8 mouse cellular contexts compared by ENCODE assay signal in genomic region chr2:165874461-165875339, GRCm38 (mm10). TPM values are rescaled to one million over a fixed set of nuclear protein-coding genes. Genes with fewer than 3 reads are reported as not detected.
A peak's percentile ranks its signal among the peaks of the same experiment; 100 is the strongest.
DNase-seq lines count a peak whose midpoint lies in the region; ATAC-seq and TF ChIP-seq lines count a peak whose summit lies in the region.

No protein-coding gene starts in this region.

- peaks cover 13 to 76% of the 10 kb centered on the region in 2 experiments for H3K4me1 ChIP-seq in CH12.LX (ENCODE audit: control insufficient read depth in 1 of 2, insufficient read depth in 2 of 2)
- H3K4me1 ChIP-seq in bone marrow macrophage, adult 2 months (ENCODE audit: control insufficient read depth, insufficient read depth, low read length): peaks cover 52% of the 10 kb centered on the region
- peaks cover 74% of the 10 kb centered on the region for H3K4me1 ChIP-seq in forebrain, embryonic 15.5 days
- H3K4me1 ChIP-seq in lung, embryonic 15.5 days: peaks cover 76% of the 10 kb centered on the region

- no peak for TF ChIP-seq POLR2A in CH12.LX (IDR thresholded peaks at IDR 0.05; ENCODE audit: low read depth, low read length)
- no peak for TF ChIP-seq POLR2A in bone marrow macrophage, adult 2 months (IDR thresholded peaks at IDR 0.05; ENCODE audit: borderline replicate concordance, low read depth, low read length)

- no peak overlapping the region for H3K9ac ChIP-seq in CH12.LX (ENCODE audit: insufficient read depth, low read depth)
- peak overlapping the region; percentile 41 for H3K9ac ChIP-seq in forebrain, embryonic 15.5 days (replicated peaks)
- H3K9ac ChIP-seq in lung, embryonic 15.5 days: peak overlapping the region; percentile 21; the same call in 1 of the 2 replicates

- no peak for TF ChIP-seq CTCF in CH12.LX (conservative IDR thresholded peaks at IDR 0.05 in 1 of 2, IDR thresholded peaks at IDR 0.05 in 1 of 2; ENCODE audit: low read depth in 2 of 2, low read length in 2 of 2)
- TF ChIP-seq CTCF in bone marrow macrophage, adult 2 months (IDR thresholded peaks at IDR 0.05; ENCODE audit: low read depth, low read length): no peak

- no peaks in the 10 kb centered on the region for H3K27me3 ChIP-seq in CH12.LX (replicated peaks)
- H3K27me3 ChIP-seq in forebrain, embryonic 15.5 days: no peaks in the 10 kb centered on the region
- no peaks in the 10 kb centered on the region for H3K27me3 ChIP-seq in lung, embryonic 15.5 days

- ATAC-seq in forebrain, embryonic 15.5 days (replicated peaks): peak; percentile 73
- peak; percentile 82 for ATAC-seq in lung, embryonic 15.5 days (ENCODE audit: borderline replicate concordance, extremely low read depth, low FRiP score, low TSS enrichment)
- no peak for ATAC-seq in erythroblast, adult 5-6 weeks (replicated peaks; ENCODE audit: low FRiP score, poor library complexity, severe bottlenecking)

- H3K79me2 ChIP-seq in CH12.LX (replicated peaks; ENCODE audit: control insufficient read depth, extremely low read depth, insufficient read depth, poor library complexity, severe bottlenecking): peaks cover 97% of the 10 kb centered on the region

- H3K36me3 ChIP-seq in CH12.LX (replicated peaks in 1 of 2; ENCODE audit: control insufficient read depth in 1 of 2, insufficient read depth in 1 of 2, low read length in 1 of 2): peaks cover 58 to 92% of the 10 kb centered on the region in 2 experiments
- peaks cover 19% of the 10 kb centered on the region for H3K36me3 ChIP-seq in forebrain, embryonic 15.5 days
- peaks cover 26% of the 10 kb centered on the region; the same call in 1 of the 2 replicates for H3K36me3 ChIP-seq in lung, embryonic 15.5 days

- TF ChIP-seq RAD21 in CH12.LX (IDR thresholded peaks at IDR 0.05; ENCODE audit: low read depth, low read length): no peak

- H3K4me3 ChIP-seq in CH12.LX (replicated peaks in 1 of 3; ENCODE audit: low read depth in 2 of 3, low read length in 2 of 3, poor library complexity in 1 of 3): no peak overlapping the region
- peak overlapping the region; percentile 16 for H3K4me3 ChIP-seq in bone marrow macrophage, adult 2 months (ENCODE audit: insufficient read depth, low read length)
- H3K4me3 ChIP-seq in forebrain, embryonic 15.5 days: peak overlapping the region; percentile 22
- H3K4me3 ChIP-seq in lung, embryonic 15.5 days: no peak overlapping the region

- H3K27ac ChIP-seq in CH12.LX (ENCODE audit: insufficient read depth, low read depth): peak overlapping the region; percentile 16; the same call in 1 of the 2 replicates
- H3K27ac ChIP-seq in bone marrow macrophage, adult 2 months (ENCODE audit: insufficient read depth, low read depth, low read length): peak overlapping the region; percentile 89
- H3K27ac ChIP-seq in forebrain, embryonic 15.5 days (replicated peaks): peak overlapping the region; percentile 84
- peak overlapping the region; percentile 80 for H3K27ac ChIP-seq in lung, embryonic 15.5 days

- TF ChIP-seq EP300 in CH12.LX (IDR thresholded peaks at IDR 0.05; ENCODE audit: low read length): no peak

- DNase-seq in CH12.LX (ENCODE audit: extremely low read depth): no peak
- DNase-seq in heart, postnatal 14 days: peak; percentile 82
- peak; percentile 79 to 85 for DNase-seq in layer of hippocampus, adult 8-10 months (ENCODE audit: low spot score in 2 of 2)
- DNase-seq in retina, postnatal 1 day: peak; percentile 85

- dilution Hi-C loops in CH12.LX (cut with MboI; ENCODE audit: extremely low pct_ligation_motif_present, extremely low pct_unique_long_range_greater_than_20kb, low sequenced_read_pairs): no loop called here

- no peaks in the 10 kb centered on the region for H3K9me3 ChIP-seq in CH12.LX (replicated peaks; ENCODE audit: low read length)
- H3K9me3 ChIP-seq in forebrain, embryonic 15.5 days: no peaks in the 10 kb centered on the region
- H3K9me3 ChIP-seq in lung, embryonic 15.5 days: no peaks in the 10 kb centered on the region

- intact Hi-C loops in heart, postnatal 14 days (cut with DNase I): no loop called here

- H3K4me2 ChIP-seq in CH12.LX (ENCODE audit: insufficient read depth, low read depth, poor library complexity, severe bottlenecking): no peak overlapping the region
- H3K4me2 ChIP-seq in forebrain, embryonic 15.5 days (replicated peaks): peak overlapping the region; percentile 38
- H3K4me2 ChIP-seq in lung, embryonic 15.5 days: peak overlapping the region; percentile 23; the same call in 1 of the 2 replicates

- in situ Hi-C loops in CH12.LX (cut with MboI; ENCODE audit: low pct_ligation_motif_present, low pct_unique_long_range_greater_than_20kb, low sequenced_read_pairs): no loop called here

- 39% methylated on average over 13 of the region's 13 CpGs for WGBS in forebrain, embryonic 15.5 days
- WGBS in lung, embryonic 15.5 days: 27% methylated on average over 13 of the region's 13 CpGs

TF ChIP-seq in CH12.LX, 34 proteins besides CTCF, POLR2A, EP300 and RAD21:
- no peak for TF ChIP-seq TBP (conservative IDR thresholded peaks at IDR 0.05; ENCODE audit: low read depth, low read length)
- TF ChIP-seq JUND (conservative IDR thresholded peaks at IDR 0.05; ENCODE audit: low read depth, low read length): no peak
- no peak for TF ChIP-seq TCF12 (IDR thresholded peaks at IDR 0.05; ENCODE audit: low read depth, low read length)
- no peak for TF ChIP-seq USF2 (conservative IDR thresholded peaks at IDR 0.05; ENCODE audit: low read depth, low read length)
- TF ChIP-seq PAX5 (IDR thresholded peaks at IDR 0.05; ENCODE audit: low read length): no peak
- TF ChIP-seq ZC3H11A (IDR thresholded peaks at IDR 0.05; ENCODE audit: low read depth, low read length): no peak
- TF ChIP-seq HCFC1 (IDR thresholded peaks at IDR 0.05; ENCODE audit: low read depth, low read length): no peak
- no peak for TF ChIP-seq POLR2AphosphoS2 (IDR thresholded peaks at IDR 0.05; ENCODE audit: low read depth, low read length)
- TF ChIP-seq IRF4 (IDR thresholded peaks at IDR 0.05; ENCODE audit: low read depth, low read length): no peak
- no peak for TF ChIP-seq MAX (IDR thresholded peaks at IDR 0.05; ENCODE audit: low read length)
- no peak for TF ChIP-seq SIN3A (IDR thresholded peaks at IDR 0.05; ENCODE audit: low read length)
- no peak for TF ChIP-seq NRF1 (IDR thresholded peaks at IDR 0.05; ENCODE audit: low read depth, low read length)
- TF ChIP-seq CHD1 (IDR thresholded peaks at IDR 0.05; ENCODE audit: low read depth, low read length): no peak

RNA-seq across cellular contexts. Expression of gene Zmynd8, which starts 24.1 kb away (rescaled TPM):
- total RNA-seq in CH12.LX (2012; rRNA removed): 34.0 and 35.1 TPM in 2 replicates
- 29.5 and 33.6 TPM in 2 replicates for total RNA-seq in CH12.LX (2014; rRNA removed)
- polyA plus RNA-seq in CH12.LX (2012; ENCODE audit: insufficient read length, low read depth): 76.1 and 84.5 TPM in 2 replicates
- 97.8 and 99.5 TPM in 2 replicates for polyA plus RNA-seq in bone marrow macrophage, adult 2 months (2012; ENCODE audit: insufficient read depth, insufficient read length, missing spikeins)
- 81.0 and 85.9 TPM in 2 replicates for polyA plus RNA-seq in forebrain, embryonic 15.5 days (2015; fragmentation: Nextera tagmentation; extraction: Ambion mirVana)
- 10 to 100 TPM; 52.0 to 52.5 TPM for total RNA-seq in heart, postnatal 14 days (2021)
- 100 to 1,000 TPM; 128 to 162 (median 147) TPM for total RNA-seq in layer of hippocampus, adult 8-10 months (2022)
- 44.7 and 46.0 TPM in 2 replicates for polyA plus RNA-seq in lung, embryonic 15.5 days (2015; fragmentation: Nextera tagmentation; extraction: Ambion mirVana)
- total RNA-seq in erythroblast, adult 5-6 weeks (2015; ENCODE audit: low replicate concordance): 60.1 and 81.1 TPM in 2 replicates
- 83.9 and 95.3 TPM in 2 replicates for total RNA-seq in erythroblast, adult 5-6 weeks (2017; ENCODE audit: low replicate concordance)

Comparison
In these comparisons a context has a peak if more than half of its experiments do, and no peak if none do; other contexts are left out.
1. H3K27ac ChIP-seq: peak in every context shown above with its lines; median percentile 89 in bone marrow macrophage, adult 2 months; 84 in forebrain, embryonic 15.5 days; 80 in lung, embryonic 15.5 days; 16 in CH12.LX.
2. H3K4me3 ChIP-seq: peak in bone marrow macrophage, adult 2 months (single experiment) and forebrain, embryonic 15.5 days (single experiment); none in CH12.LX (0 of 3) and lung, embryonic 15.5 days (single experiment).